Mouse (Mus musculus): ENCODE measurements around the gene Zfp174. TPM values are rescaled to one million over a fixed set of nuclear protein-coding genes. Genes with fewer than 3 reads are reported as not detected.
"Not testable (repeated sequence)": the region's sequence is repeated elsewhere in the genome, so short reads cannot be mapped to it uniquely, and the experiment has no call there.

The Zfp174 gene
- 1 to 10 TPM; 3.8 to 4.1 TPM for total RNA-seq (2021)
- long read RNA-seq, experiment 1, full-length matches to known transcripts: 1 of 1 reads
- long read RNA-seq, experiment 1, partial matches to known transcripts: 0 of 1 reads
- long read RNA-seq, experiment 1, other reads (novel, unspliced or antisense): 0 of 1 reads
- long read RNA-seq, experiment 2: 0 reads

GRCm38 (mm10) chr16:3846711-3847518 lies at the start of gene Zfp174:
Zfp174 (plus strand) TSS chr16:3847268.
- DNase-seq (ENCODE audit: low spot score in 2 of 2): peak; percentile 87 to 94

- DNase-seq (ENCODE audit: low spot score in 2 of 2): no peak
Measured at GRCm38 (mm10) chr16:3808176-3808575, 38.9 kb upstream of the Zfp174 start.

GRCm38 (mm10) chr16:3814667-3815066 lies 32.4 kb upstream of the Zfp174 start:
- not testable (repeated sequence) for DNase-seq (ENCODE audit: low spot score in 2 of 2)

GRCm38 (mm10) chr16:3820202-3820601 lies 26.9 kb upstream of the Zfp174 start:
- DNase-seq (ENCODE audit: low spot score in 2 of 2): no peak

GRCm38 (mm10) chr16:3828021-3828420 lies 19.0 kb upstream of the Zfp174 start:
- DNase-seq (ENCODE audit: low spot score in 2 of 2): no peak

- no peak for DNase-seq (ENCODE audit: low spot score in 2 of 2)
Measured at GRCm38 (mm10) chr16:3829727-3830126, 17.3 kb upstream of the Zfp174 start.

GRCm38 (mm10) chr16:3830588-3831109 lies 16.4 kb upstream of the Zfp174 start, which contains the start of gene Olfr15:
Olfr15 (plus strand) TSS chr16:3830878.
- no peak for DNase-seq (ENCODE audit: low spot score in 2 of 2)

GRCm38 (mm10) chr16:3835461-3835860 lies 11.6 kb upstream of the Zfp174 start:
- DNase-seq (ENCODE audit: low spot score in 2 of 2): no peak

- DNase-seq (ENCODE audit: low spot score in 2 of 2): no peak
Measured at GRCm38 (mm10) chr16:3839157-3839885, 7.7 kb upstream of the Zfp174 start.

GRCm38 (mm10) chr16:3842989-3843388 lies 4.1 kb upstream of the Zfp174 start:
- DNase-seq (ENCODE audit: low spot score in 2 of 2): no peak

- no peak for DNase-seq (ENCODE audit: low spot score in 2 of 2)
Measured at GRCm38 (mm10) chr16:3843796-3844195, 3.3 kb upstream of the Zfp174 start.

GRCm38 (mm10) chr16:3847871-3848270 lies 803 bp downstream of the Zfp174 start:
- no peak for DNase-seq (ENCODE audit: low spot score in 2 of 2)

- no peak for DNase-seq (ENCODE audit: low spot score in 2 of 2)
Measured at GRCm38 (mm10) chr16:3848416-3848815, 1.3 kb downstream of the Zfp174 start.

GRCm38 (mm10) chr16:3851301-3851700 lies 4.2 kb downstream of the Zfp174 start:
- not testable (repeated sequence) for DNase-seq (ENCODE audit: low spot score in 2 of 2)

GRCm38 (mm10) chr16:3852586-3852985 lies 5.5 kb downstream of the Zfp174 start:
- DNase-seq (ENCODE audit: low spot score in 2 of 2): no peak

- no peak for DNase-seq (ENCODE audit: low spot score in 2 of 2)
Measured at GRCm38 (mm10) chr16:3854437-3855182, 7.5 kb downstream of the Zfp174 start.

GRCm38 (mm10) chr16:3855776-3856175 lies 8.7 kb downstream of the Zfp174 start:
- no peak for DNase-seq (ENCODE audit: low spot score in 2 of 2)

GRCm38 (mm10) chr16:3859254-3859653 lies 12.2 kb downstream of the Zfp174 start:
- no peak for DNase-seq (ENCODE audit: low spot score in 2 of 2)

- DNase-seq (ENCODE audit: low spot score in 2 of 2): no peak
Measured at GRCm38 (mm10) chr16:3871815-3872214, 24.7 kb downstream of the Zfp174 start.

- DNase-seq (ENCODE audit: low spot score in 2 of 2): peak; percentile 80 to 87
Measured at GRCm38 (mm10) chr16:3872216-3873047, 25.4 kb downstream of the Zfp174 start, which contains the start of gene Naa60. Naa60 (plus strand) TSS chr16:3872375.
